8 mouse cellular contexts compared by ENCODE assay signal in the genomic region with DNA sequence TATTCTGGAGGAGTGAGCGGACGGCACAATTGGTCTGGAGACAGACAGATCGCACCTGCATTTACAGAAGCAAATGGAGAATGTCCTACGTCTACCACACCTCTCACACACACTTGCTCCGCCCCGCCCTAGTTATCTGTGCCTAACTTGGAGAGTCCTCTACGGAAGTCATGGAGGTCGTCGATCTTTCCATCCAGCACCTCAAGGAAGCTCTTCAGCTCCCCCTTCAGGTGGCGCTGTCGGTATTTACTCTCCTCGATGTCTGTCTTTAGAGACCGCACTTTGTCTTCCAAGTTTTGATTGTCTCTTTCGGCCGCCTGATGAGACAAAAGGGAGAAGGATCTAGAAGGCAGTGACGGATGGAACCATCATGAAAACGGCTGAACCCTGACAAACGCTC. TPM values are rescaled to one million over a fixed set of nuclear protein-coding genes. Genes with fewer than 3 reads are reported as not detected.
DNase-seq lines count a peak whose midpoint lies in the region; ATAC-seq and TF ChIP-seq lines count a peak whose summit lies in the region.

No protein-coding gene starts in this region.

- peak; percentile 35 for DNase-seq in CD4-positive, CD25-positive, alpha-beta regulatory T cell, adult 2 months (ENCODE audit: low read depth, low spot score)
- DNase-seq in kidney, postnatal 10 days = peak; percentile 31
- no peak for DNase-seq in kidney, postnatal 14 days
- DNase-seq in c-Kit-positive CD71-positive TER-119-positive erythroid progenitor cells, embryonic 14.5 days (ENCODE audit: low spot score) = peak; percentile 76
- DNase-seq in lung, postnatal 0 days (ENCODE audit: low spot score) = peak; percentile 54
- DNase-seq in urinary bladder, adult 18-20 months (ENCODE audit: low spot score in 2 of 2) = no peak
- DNase-seq in urinary bladder, postnatal 4 days (ENCODE audit: low spot score in 2 of 2) = no peak

- no peak overlapping the region for H3K4me2 ChIP-seq in lung, postnatal 0 days (replicated peaks; ENCODE audit: low read depth, low read length)

- 57% methylated on average over 18 of the region's 18 CpGs for WGBS in lung, postnatal 0 days

- H3K27ac ChIP-seq in lung, postnatal 0 days (ENCODE audit: low read length) = no peak overlapping the region

- ATAC-seq in CD4-positive, CD25-positive, alpha-beta regulatory T cell, adult 4 months = no peak
- ATAC-seq in lung, postnatal 0 days = no peak

- H3K27me3 ChIP-seq in lung, postnatal 0 days (replicated peaks; ENCODE audit: insufficient read depth, low read length) = no peaks in the 10 kb centered on the region

- H3K4me1 ChIP-seq in lung, postnatal 0 days (ENCODE audit: insufficient read depth, low read depth, low read length) = no peaks in the 10 kb centered on the region; the same call in 1 of the 2 replicates

- no peak for TF ChIP-seq EP300 in lung, postnatal 0 days (IDR thresholded peaks at IDR 0.05)

- TF ChIP-seq CTCF in lung, postnatal 0 days (IDR thresholded peaks at IDR 0.05) = peak; percentile 62

- no peak overlapping the region for H3K4me3 ChIP-seq in lung, postnatal 0 days (ENCODE audit: low read depth, low read length)

- no peaks in the 10 kb centered on the region for H3K9me3 ChIP-seq in lung, postnatal 0 days (ENCODE audit: low read length)

- no peak overlapping the region for H3K9ac ChIP-seq in lung, postnatal 0 days (replicated peaks; ENCODE audit: low read depth)

- no peaks in the 10 kb centered on the region for H3K36me3 ChIP-seq in lung, postnatal 0 days (ENCODE audit: insufficient read depth, low read length)

RNA-seq across cellular contexts. Expression of gene Whamm, which starts 39.1 kb away (rescaled TPM):
- 1 to 10 TPM; 3.1 to 5.5 TPM for polyA plus RNA-seq in CD4-positive, CD25-positive, alpha-beta regulatory T cell, adult 4 months (2017; shearing (Covaris generic))
- 7.2 and 8.1 TPM in 2 replicates for polyA plus RNA-seq in lung, postnatal 0 days (2015; fragmentation: Nextera tagmentation; extraction: Ambion mirVana)

RNA-seq across cellular contexts. Expression of gene Fsd2, which starts 43.4 kb away (rescaled TPM):
- polyA plus RNA-seq in CD4-positive, CD25-positive, alpha-beta regulatory T cell, adult 4 months (2017; shearing (Covaris generic)) = 1 to 10 TPM; 5.3 to 6.4 TPM
- polyA plus RNA-seq in lung, postnatal 0 days (2015; fragmentation: Nextera tagmentation; extraction: Ambion mirVana) = 1.0 and 1.4 TPM in 2 replicates

Comparison
In these comparisons a context has a peak if more than half of its experiments do, and no peak if none do; other contexts are left out.
1. DNase-seq: peak in CD4-positive, CD25-positive, alpha-beta regulatory T cell, adult 2 months (single experiment), kidney, postnatal 10 days (single experiment), c-Kit-positive CD71-positive TER-119-positive erythroid progenitor cells, embryonic 14.5 days (single experiment) and lung, postnatal 0 days (single experiment); none in kidney, postnatal 14 days (single experiment), urinary bladder, adult 18-20 months (0 of 2) and urinary bladder, postnatal 4 days (0 of 2).